Mouse (Mus musculus): ENCODE measurements around the gene Cmtm4. TPM values are rescaled to one million over a fixed set of nuclear protein-coding genes. Genes with fewer than 3 reads are reported as not detected.

The Cmtm4 gene
- polyA plus RNA-seq, 1 experiment from 2014 or later, result 2.6 TPM

DNA sequence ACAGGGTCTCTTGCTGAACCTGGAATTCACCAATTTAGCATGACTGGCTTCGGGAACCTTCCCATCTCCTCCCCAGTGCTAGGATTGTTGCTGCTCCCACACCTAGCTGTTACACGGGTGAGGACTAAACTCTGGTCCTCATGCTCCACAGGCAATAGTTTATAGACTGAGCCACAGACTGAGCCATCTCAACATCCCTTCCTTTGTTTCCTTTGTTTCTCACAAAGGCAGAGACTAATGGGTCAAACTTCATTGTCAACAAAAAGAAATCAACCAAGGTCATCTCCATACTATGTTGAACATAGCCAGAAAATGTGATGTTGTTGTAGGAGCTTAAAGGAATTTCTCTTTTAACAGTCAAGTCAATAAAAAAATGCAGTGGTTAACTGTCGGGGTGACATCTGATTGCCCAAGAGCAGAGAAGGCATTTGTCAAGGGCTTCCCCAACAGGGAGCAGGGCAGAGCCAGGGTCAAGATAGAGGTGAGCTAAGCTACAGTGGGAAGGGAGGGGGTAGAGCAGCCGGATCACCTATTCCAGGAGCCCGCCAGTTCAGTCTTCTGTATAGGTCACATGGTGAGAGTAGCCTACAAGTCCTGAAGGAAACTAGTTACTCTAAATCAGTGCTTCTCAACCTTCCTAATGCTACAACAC, 37.7 kb upstream of the Cmtm4 start:
- 97% methylated on average over 5 of the region's 5 CpGs for WGBS
- no peaks in the 10 kb centered on the region for H3K27me3 ChIP-seq
- H3K9ac ChIP-seq (replicated peaks), result no peak overlapping the region
- H3K4me3 ChIP-seq, result no peak overlapping the region
- H3K36me3 ChIP-seq, result peaks cover 78% of the 10 kb centered on the region
- no peak for ATAC-seq (replicated peaks)
- no peak overlapping the region for H3K27ac ChIP-seq (replicated peaks)
- H3K4me2 ChIP-seq (replicated peaks), result no peak overlapping the region
- H3K9me3 ChIP-seq, result no peaks in the 10 kb centered on the region
- H3K4me1 ChIP-seq, result peaks cover 27% of the 10 kb centered on the region

DNA sequence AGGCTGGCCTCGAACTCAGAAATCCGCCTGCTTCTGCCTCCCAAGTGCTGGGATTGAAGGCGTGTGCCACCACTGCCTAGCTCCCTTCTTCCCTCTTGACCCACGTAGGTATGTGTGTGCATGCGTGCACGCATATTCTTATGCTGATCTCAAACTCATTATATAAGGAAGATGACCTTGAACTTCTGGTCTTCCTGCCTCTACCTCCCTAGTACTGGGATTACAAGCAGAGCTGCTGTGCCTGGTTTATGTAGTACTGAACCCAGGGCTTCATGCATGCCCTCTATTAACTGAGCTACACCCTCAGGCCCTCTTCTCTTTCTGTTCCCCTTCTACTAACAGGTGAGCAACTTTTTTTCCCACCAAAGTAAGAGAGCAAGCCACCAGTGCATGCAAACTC, 37.0 kb upstream of the Cmtm4 start:
- H3K27ac ChIP-seq (replicated peaks), result no peak overlapping the region
- WGBS, result 96% methylated on average over 6 of the region's 6 CpGs
- no peak for ATAC-seq (replicated peaks)
- no peak overlapping the region for H3K9ac ChIP-seq (replicated peaks)
- H3K36me3 ChIP-seq, result peaks cover 81% of the 10 kb centered on the region
- no peak overlapping the region for H3K4me2 ChIP-seq (replicated peaks)
- H3K4me1 ChIP-seq, result peaks cover 27% of the 10 kb centered on the region
- no peaks in the 10 kb centered on the region for H3K27me3 ChIP-seq
- H3K4me3 ChIP-seq, result no peak overlapping the region
- no peaks in the 10 kb centered on the region for H3K9me3 ChIP-seq

DNA sequence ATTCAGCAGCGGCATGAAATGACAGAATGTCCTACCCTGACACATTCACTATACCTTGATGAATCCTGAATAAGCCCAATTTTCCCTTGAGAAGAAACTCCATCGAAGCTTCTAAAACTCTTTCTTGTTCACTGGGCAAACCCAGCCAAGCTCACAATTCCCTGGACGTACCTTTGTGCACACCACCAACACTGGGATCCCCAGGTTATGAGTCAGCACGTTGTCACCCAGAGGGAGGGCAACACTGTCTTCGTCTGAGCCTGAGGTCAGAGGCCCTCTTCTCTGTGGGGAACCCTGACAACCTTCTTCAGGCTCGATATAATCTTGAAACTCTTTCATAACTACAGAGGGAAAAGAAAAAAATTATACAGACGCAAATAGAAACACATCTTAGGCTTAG, 34.6 kb upstream of the Cmtm4 start:
- Histone ChIP-seq H3K9ac (replicated peaks) (no peak overlapping the region), H3K27ac (replicated peaks) (no peak overlapping the region), H3K4me1 (peaks cover 9% of the 10 kb centered on the region), H3K9me3 (no peaks in the 10 kb centered on the region), H3K4me2 (replicated peaks) (no peak overlapping the region), H3K4me3 (no peak overlapping the region), H3K27me3 (no peaks in the 10 kb centered on the region), H3K36me3 (peaks cover 91% of the 10 kb centered on the region)
- 89% methylated on average over 7 of the region's 7 CpGs for WGBS
- ATAC-seq (replicated peaks), result no peak

DNA sequence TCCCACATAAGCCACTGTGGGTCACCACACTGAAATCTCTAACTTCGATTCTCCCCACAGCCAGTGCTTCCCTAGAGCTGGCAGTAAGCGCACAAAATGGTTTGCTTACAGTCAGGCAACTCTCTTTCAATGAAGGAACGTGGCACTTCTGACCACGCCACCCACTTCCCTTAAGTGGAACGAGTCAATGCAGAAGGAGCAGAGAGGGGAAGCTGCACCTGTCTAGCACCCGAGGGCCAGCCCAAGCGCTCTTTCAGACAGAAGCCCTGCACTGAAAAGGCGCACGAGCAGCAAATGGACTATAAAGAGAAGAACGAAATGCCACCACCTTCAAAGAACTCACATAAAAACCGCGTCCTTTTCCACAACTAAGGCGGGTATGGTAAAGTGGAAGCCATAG, 32.1 kb upstream of the Cmtm4 start:
- no peak overlapping the region for H3K27ac ChIP-seq (replicated peaks)
- H3K4me1 ChIP-seq, result no peaks in the 10 kb centered on the region
- no peak overlapping the region for H3K4me2 ChIP-seq (replicated peaks)
- no peak for ATAC-seq (replicated peaks)
- H3K4me3 ChIP-seq, result no peak overlapping the region
- no peak overlapping the region for H3K9ac ChIP-seq (replicated peaks)
- H3K27me3 ChIP-seq, result no peaks in the 10 kb centered on the region
- 91% methylated on average over 13 of the region's 13 CpGs for WGBS
- H3K9me3 ChIP-seq, result no peaks in the 10 kb centered on the region
- H3K36me3 ChIP-seq, result peaks cover 94% of the 10 kb centered on the region

DNA sequence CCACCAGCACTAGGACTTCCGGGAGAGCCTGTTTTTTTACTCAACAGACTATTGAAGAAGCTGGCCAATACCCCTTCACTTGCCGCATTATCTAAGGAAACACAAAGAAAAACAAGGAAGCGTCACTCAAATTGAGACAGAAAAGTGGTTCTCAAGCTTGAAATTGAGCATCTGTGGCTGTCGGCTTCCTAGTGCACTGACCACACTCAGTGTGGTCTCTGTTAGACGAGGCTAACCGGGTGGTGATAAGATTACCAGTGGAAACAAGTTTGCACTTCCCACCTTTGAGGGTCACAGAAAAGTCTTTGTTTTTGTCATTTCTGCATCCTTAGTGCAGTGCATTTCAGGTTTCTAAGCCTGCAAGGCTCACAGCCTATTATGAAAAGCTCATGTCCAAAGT, 26.7 kb upstream of the Cmtm4 start:
- Histone ChIP-seq H3K36me3 (peaks cover 92% of the 10 kb centered on the region), H3K9me3 (no peaks in the 10 kb centered on the region), H3K4me3 (no peak overlapping the region), H3K9ac (replicated peaks) (no peak overlapping the region), H3K4me2 (replicated peaks) (no peak overlapping the region), H3K27me3 (no peaks in the 10 kb centered on the region), H3K27ac (replicated peaks) (no peak overlapping the region), H3K4me1 (no peaks in the 10 kb centered on the region)
- 90% methylated on average over 6 of the region's 6 CpGs for WGBS
- no peak for ATAC-seq (replicated peaks)

DNA sequence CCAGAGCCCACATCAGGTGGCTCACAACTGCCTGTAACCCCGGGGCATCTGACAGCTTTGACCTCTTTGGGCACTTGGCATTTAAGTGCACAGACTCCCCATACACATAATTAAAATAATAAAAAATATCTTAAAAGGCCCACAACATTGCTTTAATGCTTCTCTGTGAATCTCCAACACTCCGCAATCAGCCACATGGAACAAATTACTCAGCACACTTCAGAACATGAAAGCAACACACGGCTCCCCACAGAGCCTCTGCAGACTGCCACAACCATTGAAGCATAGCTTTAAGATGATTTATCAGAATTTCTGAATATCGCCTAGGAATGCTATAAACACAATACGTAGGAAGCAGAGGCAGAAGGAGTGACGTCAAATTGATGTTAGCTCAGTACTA, 20.4 kb upstream of the Cmtm4 start:
- Histone ChIP-seq H3K4me1 (no peaks in the 10 kb centered on the region), H3K4me3 (no peak overlapping the region), H3K9me3 (no peaks in the 10 kb centered on the region), H3K36me3 (peaks cover 41% of the 10 kb centered on the region), H3K27me3 (no peaks in the 10 kb centered on the region), H3K9ac (replicated peaks) (no peak overlapping the region), H3K27ac (replicated peaks) (no peak overlapping the region), H3K4me2 (replicated peaks) (no peak overlapping the region)
- ATAC-seq (replicated peaks), result no peak
- 86% methylated on average over 6 of the region's 6 CpGs for WGBS

DNA sequence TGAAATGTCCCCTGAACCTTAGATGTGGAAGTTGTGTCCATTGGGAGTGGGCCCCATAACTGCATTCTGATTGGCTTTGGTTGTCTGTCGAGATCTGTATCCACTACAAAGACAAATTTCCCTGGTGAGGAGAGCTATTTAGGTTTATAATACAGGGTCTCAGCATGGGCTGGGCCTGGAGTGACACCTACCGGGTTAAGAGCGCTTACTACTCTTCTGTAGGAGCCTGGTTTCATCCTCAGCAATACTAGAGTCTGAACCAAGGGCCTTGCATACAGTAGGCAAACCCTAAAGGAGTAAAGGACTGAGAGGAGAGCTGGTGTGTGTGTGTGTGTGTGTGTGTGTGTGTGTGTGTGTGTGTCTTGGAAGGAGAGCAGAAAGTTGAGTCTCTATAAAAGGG, 18.6 kb upstream of the Cmtm4 start:
- Histone ChIP-seq H3K4me2 (replicated peaks) (no peak overlapping the region), H3K4me3 (no peak overlapping the region), H3K27me3 (no peaks in the 10 kb centered on the region), H3K4me1 (no peaks in the 10 kb centered on the region), H3K36me3 (peaks cover 23% of the 10 kb centered on the region), H3K9me3 (no peaks in the 10 kb centered on the region), H3K27ac (replicated peaks) (no peak overlapping the region), H3K9ac (replicated peaks) (no peak overlapping the region)
- ATAC-seq (replicated peaks), result no peak; the same call in 1 of the 2 replicates
- 62% methylated on average over 3 of the region's 3 CpGs for WGBS

DNA sequence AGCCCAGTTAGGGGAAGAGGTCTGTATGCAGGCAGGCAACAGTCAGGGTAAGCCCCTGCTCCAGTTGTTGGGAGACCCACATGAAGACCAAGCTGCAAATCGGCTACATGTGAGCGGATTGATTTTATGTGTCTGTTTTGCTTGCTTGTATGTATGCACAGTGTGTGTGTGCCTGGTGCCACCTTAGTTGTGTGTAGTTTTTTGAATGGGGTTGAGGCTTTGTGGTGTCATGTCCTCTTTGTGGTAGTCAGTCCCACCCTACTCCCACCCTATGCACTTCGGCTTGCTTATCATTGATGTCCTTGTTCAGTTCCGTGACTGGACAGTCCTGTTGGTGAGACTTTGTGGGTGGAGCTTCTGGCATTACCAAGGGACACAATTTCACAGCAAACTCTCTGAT, 18.2 kb upstream of the Cmtm4 start:
- H3K9me3 ChIP-seq, result no peaks in the 10 kb centered on the region
- peak; percentile 27; the same call in 1 of the 2 replicates for ATAC-seq (replicated peaks)
- no peak overlapping the region for H3K4me2 ChIP-seq (replicated peaks)
- H3K27me3 ChIP-seq, result no peaks in the 10 kb centered on the region
- no peak overlapping the region for H3K27ac ChIP-seq (replicated peaks)
- H3K4me1 ChIP-seq, result no peaks in the 10 kb centered on the region
- H3K36me3 ChIP-seq, result peaks cover 18% of the 10 kb centered on the region
- H3K9ac ChIP-seq (replicated peaks), result no peak overlapping the region
- WGBS, result 83% methylated on average over 4 of the region's 4 CpGs
- no peak overlapping the region for H3K4me3 ChIP-seq

DNA sequence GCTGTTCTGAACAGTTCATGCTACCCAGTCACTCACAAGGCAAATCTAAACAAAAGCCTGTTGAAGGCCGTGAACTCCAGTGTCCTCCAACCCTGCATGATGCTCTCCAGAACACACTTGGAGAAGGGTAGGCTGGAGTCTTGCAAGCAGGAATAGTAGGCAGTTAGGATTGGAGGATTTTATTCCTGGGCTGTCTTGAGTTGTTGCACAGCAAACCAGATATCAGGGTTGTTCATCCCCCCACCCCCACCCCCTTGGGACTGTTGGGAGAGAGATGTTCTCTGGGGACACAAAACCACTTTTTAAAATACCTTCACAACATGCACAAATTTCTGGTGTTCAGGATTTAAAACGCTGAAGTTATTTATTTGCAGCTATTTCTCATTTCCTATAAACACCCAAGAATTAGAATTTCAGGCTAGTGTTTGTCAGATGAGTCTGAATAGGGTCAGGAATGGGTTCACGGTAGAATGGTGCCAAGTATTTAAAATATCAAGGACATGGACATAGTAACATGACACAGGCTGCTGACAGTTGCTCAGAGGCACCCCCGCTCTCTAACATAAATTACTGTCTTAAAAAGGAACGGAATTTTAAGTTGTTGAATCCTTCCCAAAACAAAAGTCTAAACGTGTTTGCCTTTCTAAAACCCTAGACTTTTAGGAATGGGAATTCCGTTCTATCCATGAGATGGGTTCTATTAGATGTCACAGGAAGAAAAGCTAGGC, 17.4 kb upstream of the Cmtm4 start:
- WGBS, result 76% methylated on average over 7 of the region's 7 CpGs
- H3K27me3 ChIP-seq, result no peaks in the 10 kb centered on the region
- no peaks in the 10 kb centered on the region for H3K4me1 ChIP-seq
- H3K9me3 ChIP-seq, result no peaks in the 10 kb centered on the region
- H3K27ac ChIP-seq (replicated peaks), result no peak overlapping the region
- peaks cover 12% of the 10 kb centered on the region for H3K36me3 ChIP-seq
- H3K4me2 ChIP-seq (replicated peaks), result no peak overlapping the region
- H3K9ac ChIP-seq (replicated peaks), result no peak overlapping the region
- ATAC-seq (replicated peaks), result no peak
- H3K4me3 ChIP-seq, result no peak overlapping the region

DNA sequence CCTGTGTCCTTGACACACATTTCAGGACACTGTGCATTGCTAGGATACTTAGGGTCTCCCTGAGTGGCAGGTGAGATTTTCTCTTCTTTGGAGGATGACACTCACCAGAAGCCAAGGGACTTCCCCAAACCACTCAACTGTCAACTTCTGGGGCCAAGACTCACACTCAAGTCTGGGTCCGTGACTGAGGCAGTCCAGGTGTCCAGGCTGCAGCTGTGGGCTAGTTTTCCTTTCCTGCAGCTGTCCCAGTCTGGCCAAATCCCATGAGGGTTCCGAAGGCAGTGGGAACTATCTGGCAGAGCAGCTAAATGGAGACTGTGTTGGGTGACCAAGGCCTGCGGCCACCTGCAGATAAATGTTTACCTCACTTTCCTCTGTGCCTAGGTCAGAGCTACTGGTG, 16.4 kb upstream of the Cmtm4 start:
- H3K9me3 ChIP-seq, result no peaks in the 10 kb centered on the region
- H3K4me3 ChIP-seq, result no peak overlapping the region
- peaks cover 2% of the 10 kb centered on the region for H3K36me3 ChIP-seq
- H3K27ac ChIP-seq (replicated peaks), result no peak overlapping the region
- 89% methylated on average over 3 of the region's 3 CpGs for WGBS
- H3K27me3 ChIP-seq, result no peaks in the 10 kb centered on the region
- ATAC-seq (replicated peaks), result no peak
- no peaks in the 10 kb centered on the region for H3K4me1 ChIP-seq
- no peak overlapping the region for H3K9ac ChIP-seq (replicated peaks)
- H3K4me2 ChIP-seq (replicated peaks), result no peak overlapping the region

DNA sequence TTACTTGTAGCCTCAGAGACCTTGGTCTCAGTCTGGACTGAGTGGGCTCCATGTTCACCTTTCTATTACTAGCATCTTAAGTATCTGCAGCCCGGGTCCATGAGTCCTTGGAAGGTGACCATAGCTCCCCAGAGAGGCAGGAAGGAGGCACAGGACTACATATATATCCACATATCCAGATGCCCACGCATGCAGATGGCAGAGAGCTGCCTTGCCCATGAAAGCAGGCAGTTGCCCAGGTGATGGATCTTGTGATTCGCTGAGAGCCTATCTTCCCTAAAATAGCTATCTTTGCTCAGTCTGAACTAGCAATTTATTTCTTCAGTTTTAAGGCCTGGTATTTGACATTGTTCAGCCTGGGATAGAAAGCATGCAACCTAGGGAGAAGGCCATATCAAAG, 15.9 kb upstream of the Cmtm4 start:
- Histone ChIP-seq H3K4me2 (replicated peaks) (no peak overlapping the region), H3K9ac (replicated peaks) (no peak overlapping the region), H3K4me1 (no peaks in the 10 kb centered on the region), H3K27ac (replicated peaks) (no peak overlapping the region), H3K4me3 (no peak overlapping the region), H3K36me3 (0 out of 2 replicates have a peak, but pooled peaks cover 2% of the 10 kb centered on the region), H3K9me3 (no peaks in the 10 kb centered on the region), H3K27me3 (no peaks in the 10 kb centered on the region)
- WGBS, result 87% methylated on average over 3 of the region's 3 CpGs
- no peak for ATAC-seq (replicated peaks)

DNA sequence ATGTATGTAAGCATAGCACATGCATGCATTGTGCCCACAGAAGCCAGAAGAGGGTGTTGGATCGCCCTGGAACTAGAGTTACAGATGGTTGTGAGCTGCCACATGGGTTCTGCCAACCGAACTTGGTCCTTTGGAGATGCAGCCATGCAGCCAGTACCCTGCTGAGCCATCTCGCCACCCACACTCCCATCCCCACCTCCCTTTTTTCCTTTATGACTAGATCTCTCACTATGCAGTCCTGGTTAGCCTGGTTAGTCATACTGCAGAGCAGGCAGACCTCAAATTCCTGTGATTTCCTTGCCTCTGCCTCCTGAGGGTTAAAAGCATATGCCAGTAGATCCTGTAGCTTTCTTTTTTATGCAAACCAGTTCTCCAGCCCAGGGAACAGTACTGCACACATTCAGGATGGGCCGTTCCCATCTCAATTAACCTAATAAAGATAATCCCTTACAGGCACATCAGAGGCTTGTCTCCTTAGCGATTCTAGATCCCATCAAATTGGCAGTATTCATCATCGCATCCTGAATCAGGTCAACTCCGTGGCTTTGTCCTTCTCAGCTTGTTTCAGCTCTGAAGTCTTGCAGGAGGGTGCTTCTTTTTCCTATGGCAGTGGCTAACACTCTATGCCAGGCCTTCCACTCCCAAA, 15.1 kb upstream of the Cmtm4 start:
- H3K36me3 ChIP-seq, result no peaks in the 10 kb centered on the region
- H3K4me3 ChIP-seq, result no peak overlapping the region
- no peak overlapping the region for H3K9ac ChIP-seq (replicated peaks)
- no peak overlapping the region for H3K27ac ChIP-seq (replicated peaks)
- no peaks in the 10 kb centered on the region for H3K4me1 ChIP-seq
- 28% methylated on average over 7 of the region's 7 CpGs for WGBS
- H3K4me2 ChIP-seq (replicated peaks), result no peak overlapping the region
- ATAC-seq (replicated peaks), result no peak
- no peaks in the 10 kb centered on the region for H3K9me3 ChIP-seq
- H3K27me3 ChIP-seq, result no peaks in the 10 kb centered on the region
